Mouse (Mus musculus): Measurements from ENCODE around the gene Slc46a2. TPM values are rescaled to one million over a fixed set of nuclear protein-coding genes. Genes with fewer than 3 reads are reported as not detected.
A peak's percentile ranks its signal among the peaks of the same experiment; 100 is the strongest.

Gene Slc46a2
- polyA plus RNA-seq, 1 experiment from 2014 or later, result not detected

- no peak overlapping the region for H3K27ac ChIP-seq (ENCODE audit: low read length)
- no peaks in the 10 kb centered on the region for H3K27me3 ChIP-seq (ENCODE audit: control insufficient read depth, insufficient read depth, low read depth, low read length)
- ATAC-seq (ENCODE audit: low read depth), result no peak
- no peak overlapping the region for H3K4me2 ChIP-seq (ENCODE audit: low read depth, low read length)
- no peak overlapping the region for H3K9ac ChIP-seq (ENCODE audit: low read depth, low read length)
- peaks cover 7% of the 10 kb centered on the region for H3K4me1 ChIP-seq (ENCODE audit: control insufficient read depth, low read depth, low read length)
- H3K4me3 ChIP-seq (ENCODE audit: low read depth, low read length), result no peak overlapping the region
- no peaks in the 10 kb centered on the region for H3K9me3 ChIP-seq (replicated peaks; ENCODE audit: control insufficient read depth, low read length)
- peaks cover 6% of the 10 kb centered on the region; the same call in 1 of the 2 replicates for H3K36me3 ChIP-seq (ENCODE audit: control insufficient read depth, insufficient read depth)
- WGBS (ENCODE audit: insufficient replicate concordance), result 74% methylated on average over 2 of the region's 2 CpGs
These were observed 33.6 kb downstream of the Slc46a2 start for GRCm38 (mm10) chr4:59881210-59881609.

GRCm38 (mm10) chr4:59880725-59881124 is 34.1 kb downstream of the Slc46a2 start:
- Histone ChIP-seq H3K9me3 (replicated peaks; ENCODE audit: control insufficient read depth, low read length) (no peaks in the 10 kb centered on the region), H3K4me1 (ENCODE audit: control insufficient read depth, low read depth, low read length) (peaks cover 7% of the 10 kb centered on the region), H3K4me3 (ENCODE audit: low read depth, low read length) (no peak overlapping the region), H3K27ac (ENCODE audit: low read length) (no peak overlapping the region), H3K4me2 (ENCODE audit: low read depth, low read length) (no peak overlapping the region), H3K9ac (ENCODE audit: low read depth, low read length) (no peak overlapping the region), H3K27me3 (ENCODE audit: control insufficient read depth, insufficient read depth, low read depth, low read length) (no peaks in the 10 kb centered on the region), H3K36me3 (ENCODE audit: control insufficient read depth, insufficient read depth) (peaks cover 6% of the 10 kb centered on the region; the same call in 1 of the 2 replicates)
- no peak for ATAC-seq (ENCODE audit: low read depth)
- 69% methylated on average over 5 of the region's 5 CpGs for WGBS (ENCODE audit: insufficient replicate concordance)

- H3K4me2 ChIP-seq (ENCODE audit: low read depth, low read length), result no peak overlapping the region
- H3K36me3 ChIP-seq (ENCODE audit: control insufficient read depth, insufficient read depth), result peaks cover 6% of the 10 kb centered on the region; the same call in 1 of the 2 replicates
- no peak for ATAC-seq (ENCODE audit: low read depth)
- no peak overlapping the region for H3K9ac ChIP-seq (ENCODE audit: low read depth, low read length)
- WGBS (ENCODE audit: insufficient replicate concordance), result 76% methylated on average over 3 of the region's 3 CpGs
- H3K27ac ChIP-seq (ENCODE audit: low read length), result no peak overlapping the region
- no peaks in the 10 kb centered on the region for H3K9me3 ChIP-seq (replicated peaks; ENCODE audit: control insufficient read depth, low read length)
- no peak overlapping the region for H3K4me3 ChIP-seq (ENCODE audit: low read depth, low read length)
- H3K27me3 ChIP-seq (ENCODE audit: control insufficient read depth, insufficient read depth, low read depth, low read length), result no peaks in the 10 kb centered on the region
- H3K4me1 ChIP-seq (ENCODE audit: control insufficient read depth, low read depth, low read length), result peaks cover 5% of the 10 kb centered on the region
These were observed 35.4 kb downstream of the Slc46a2 start for GRCm38 (mm10) chr4:59879444-59879843.

- Histone ChIP-seq H3K4me1 (ENCODE audit: control insufficient read depth, low read depth, low read length) (no peaks in the 10 kb centered on the region), H3K36me3 (ENCODE audit: control insufficient read depth, insufficient read depth) (peaks cover 6% of the 10 kb centered on the region; the same call in 1 of the 2 replicates), H3K27ac (ENCODE audit: low read length) (no peak overlapping the region), H3K27me3 (ENCODE audit: control insufficient read depth, insufficient read depth, low read depth, low read length) (no peaks in the 10 kb centered on the region), H3K4me3 (ENCODE audit: low read depth, low read length) (no peak overlapping the region), H3K4me2 (ENCODE audit: low read depth, low read length) (no peak overlapping the region), H3K9ac (ENCODE audit: low read depth, low read length) (no peak overlapping the region), H3K9me3 (replicated peaks; ENCODE audit: control insufficient read depth, low read length) (no peaks in the 10 kb centered on the region)
- WGBS (ENCODE audit: insufficient replicate concordance), result 68% methylated on average over 8 of the region's 8 CpGs
- no peak for ATAC-seq (ENCODE audit: low read depth)
These were observed 36.3 kb downstream of the Slc46a2 start for GRCm38 (mm10) chr4:59878595-59878994.

- H3K9me3 ChIP-seq (replicated peaks; ENCODE audit: control insufficient read depth, low read length), result no peaks in the 10 kb centered on the region
- H3K36me3 ChIP-seq (ENCODE audit: control insufficient read depth, insufficient read depth), result peaks cover 2% of the 10 kb centered on the region; the same call in 1 of the 2 replicates
- H3K4me3 ChIP-seq (ENCODE audit: low read depth, low read length), result no peak overlapping the region
- no peak overlapping the region for H3K27ac ChIP-seq (ENCODE audit: low read length)
- no peak overlapping the region for H3K9ac ChIP-seq (ENCODE audit: low read depth, low read length)
- H3K4me2 ChIP-seq (ENCODE audit: low read depth, low read length), result no peak overlapping the region
- no peaks in the 10 kb centered on the region; the same call in 1 of the 2 replicates for H3K4me1 ChIP-seq (ENCODE audit: control insufficient read depth, low read depth, low read length)
- no peak for ATAC-seq (ENCODE audit: low read depth)
- 77% methylated on average over 2 of the region's 2 CpGs for WGBS (ENCODE audit: insufficient replicate concordance)
- no peaks in the 10 kb centered on the region for H3K27me3 ChIP-seq (ENCODE audit: control insufficient read depth, insufficient read depth, low read depth, low read length)
These were observed 37.8 kb downstream of the Slc46a2 start for GRCm38 (mm10) chr4:59877025-59877424.

- ATAC-seq (ENCODE audit: low read depth), result no peak
- 72% methylated on average over 6 of the region's 6 CpGs for WGBS (ENCODE audit: insufficient replicate concordance)
- Histone ChIP-seq H3K4me2 (ENCODE audit: low read depth, low read length) (no peak overlapping the region), H3K27ac (ENCODE audit: low read length) (no peak overlapping the region), H3K4me3 (ENCODE audit: low read depth, low read length) (no peak overlapping the region), H3K27me3 (ENCODE audit: control insufficient read depth, insufficient read depth, low read depth, low read length) (no peaks in the 10 kb centered on the region), H3K4me1 (ENCODE audit: control insufficient read depth, low read depth, low read length) (no peaks in the 10 kb centered on the region; the same call in 1 of the 2 replicates), H3K9me3 (replicated peaks; ENCODE audit: control insufficient read depth, low read length) (no peaks in the 10 kb centered on the region), H3K36me3 (ENCODE audit: control insufficient read depth, insufficient read depth) (peaks cover 2% of the 10 kb centered on the region; the same call in 1 of the 2 replicates), H3K9ac (ENCODE audit: low read depth, low read length) (no peak overlapping the region)
These were observed 38.3 kb downstream of the Slc46a2 start for GRCm38 (mm10) chr4:59876570-59876969.

GRCm38 (mm10) chr4:59873830-59874229 is 41.0 kb downstream of the Slc46a2 start:
- ATAC-seq (ENCODE audit: low read depth), result no peak

GRCm38 (mm10) chr4:59873240-59873639 is 41.6 kb downstream of the Slc46a2 start:
- Histone ChIP-seq H3K4me3 (ENCODE audit: low read depth, low read length) (no peak overlapping the region), H3K36me3 (ENCODE audit: control insufficient read depth, insufficient read depth) (no peaks in the 10 kb centered on the region), H3K4me2 (ENCODE audit: low read depth, low read length) (no peak overlapping the region), H3K4me1 (ENCODE audit: control insufficient read depth, low read depth, low read length) (no peaks in the 10 kb centered on the region; the same call in 1 of the 2 replicates), H3K27ac (ENCODE audit: low read length) (no peak overlapping the region), H3K9me3 (replicated peaks; ENCODE audit: control insufficient read depth, low read length) (no peaks in the 10 kb centered on the region), H3K27me3 (ENCODE audit: control insufficient read depth, insufficient read depth, low read depth, low read length) (no peaks in the 10 kb centered on the region), H3K9ac (ENCODE audit: low read depth, low read length) (no peak overlapping the region)
- WGBS (ENCODE audit: insufficient replicate concordance), result 22% methylated on average over 6 of the region's 6 CpGs
- ATAC-seq (ENCODE audit: low read depth), result no peak

More at GRCm38 (mm10) chr4:59873830-59874229, 41.0 kb downstream of the Slc46a2 start:
- 32% methylated on average over 5 of the region's 5 CpGs for WGBS (ENCODE audit: insufficient replicate concordance)
- H3K27ac ChIP-seq (ENCODE audit: low read length), result no peak overlapping the region
- no peak overlapping the region for H3K9ac ChIP-seq (ENCODE audit: low read depth, low read length)
- no peaks in the 10 kb centered on the region for H3K27me3 ChIP-seq (ENCODE audit: control insufficient read depth, insufficient read depth, low read depth, low read length)
- no peak overlapping the region for H3K4me3 ChIP-seq (ENCODE audit: low read depth, low read length)
- no peaks in the 10 kb centered on the region for H3K9me3 ChIP-seq (replicated peaks; ENCODE audit: control insufficient read depth, low read length)
- H3K4me1 ChIP-seq (ENCODE audit: control insufficient read depth, low read depth, low read length), result no peaks in the 10 kb centered on the region; the same call in 1 of the 2 replicates
- no peaks in the 10 kb centered on the region for H3K36me3 ChIP-seq (ENCODE audit: control insufficient read depth, insufficient read depth)
- H3K4me2 ChIP-seq (ENCODE audit: low read depth, low read length), result no peak overlapping the region

GRCm38 (mm10) chr4:59870859-59871591 is 43.8 kb downstream of the Slc46a2 start:
- Histone ChIP-seq H3K9ac (ENCODE audit: low read depth, low read length) (no peak overlapping the region), H3K27ac (ENCODE audit: low read length) (no peak overlapping the region), H3K4me3 (ENCODE audit: low read depth, low read length) (no peak overlapping the region), H3K4me2 (ENCODE audit: low read depth, low read length) (no peak overlapping the region), H3K4me1 (ENCODE audit: control insufficient read depth, low read depth, low read length) (no peaks in the 10 kb centered on the region; the same call in 1 of the 2 replicates), H3K9me3 (replicated peaks; ENCODE audit: control insufficient read depth, low read length) (no peaks in the 10 kb centered on the region), H3K27me3 (ENCODE audit: control insufficient read depth, insufficient read depth, low read depth, low read length) (no peaks in the 10 kb centered on the region), H3K36me3 (ENCODE audit: control insufficient read depth, insufficient read depth) (no peaks in the 10 kb centered on the region)
- peak; percentile 47; the same call in 1 of the 2 replicates for ATAC-seq (ENCODE audit: low read depth)
- 31% methylated on average over 9 of the region's 9 CpGs for WGBS (ENCODE audit: insufficient replicate concordance)
